Mouse (Mus musculus): ENCODE results near the gene Eml1.

- TF ChIP-seq CTCF (IDR thresholded peaks at IDR 0.05; ENCODE audit: low read depth, low read length) (no peak), POLR2A (IDR thresholded peaks at IDR 0.05; ENCODE audit: insufficient read depth, low read length) (no peak)
Observed at GRCm38 (mm10) chr12:108327889-108328491, 42.8 kb upstream of the Eml1 start.

Data from ES-Bruce4 (cell line).